Mouse (Mus musculus) MEL (cell line): ENCODE measurements around the gene Shoc2. TPM values are rescaled to one million over a fixed set of nuclear protein-coding genes. Genes with fewer than 3 reads are reported as not detected.
A peak's percentile ranks its signal among the peaks of the same experiment; 100 is the strongest.

Experiments
- DNase-seq: peaks from one replicate; pipeline ENCODE4 v3.0.0; 2011; ENCODE audit warnings: low read depth, low spot score
- H3K27ac ChIP-seq: 2 replicates; pipeline ENCODE4 v1.5.1; 2012; ENCODE audit warnings: low read depth, mild to moderate bottlenecking, control low read depth, low read length, moderate library complexity; ENCODE audit not compliant: control insufficient read depth
- H3K27me3 ChIP-seq, 2 experiments: fragments of 150-350 bp in 1 of 2; sonication (generic) in 1 of 2; 2 replicates each; pipeline ENCODE4 v1.6.1; 2012; ENCODE audit warnings: low read length in 2 of 2, mild to moderate bottlenecking in 2 of 2, improper control_type of control experiment in 1 of 2, moderate library complexity in 1 of 2; ENCODE audit not compliant: insufficient read depth in 2 of 2, control insufficient read depth in 1 of 2
- H3K36me3 ChIP-seq, 2 experiments: 2 replicates each; pipeline ENCODE4 v1.6.1; 2012 to 2014; ENCODE audit warnings: low read length in 2 of 2, improper control_type of control experiment in 1 of 2, inconsistent platforms in 1 of 2, mild to moderate bottlenecking in 1 of 2; ENCODE audit not compliant: insufficient read depth in 2 of 2, control insufficient read depth in 1 of 2
- H3K4me1 ChIP-seq, 2 experiments: fragments of 150-350 bp in 1 of 2; sonication (generic) in 1 of 2; 2 replicates each; pipeline ENCODE4 v1.6.1; 2012; ENCODE audit warnings: low read length in 2 of 2, improper control_type of control experiment in 1 of 2, mild to moderate bottlenecking in 1 of 2; ENCODE audit not compliant: insufficient read depth in 2 of 2, control insufficient read depth in 1 of 2
- H3K4me3 ChIP-seq, 2 experiments: fragments of 150-350 bp in 1 of 2; sonication (generic) in 1 of 2; 2 replicates each; pipeline ENCODE4 v1.5.1; 2012; ENCODE audit warnings: low read depth in 2 of 2, low read length in 2 of 2, mild to moderate bottlenecking in 2 of 2, moderate library complexity in 2 of 2, control low read depth in 1 of 2, improper control_type of control experiment in 1 of 2; ENCODE audit not compliant: control insufficient read depth in 1 of 2, insufficient read depth in 1 of 2
- H3K79me2 ChIP-seq: 2 replicates; pipeline ENCODE4 v1.6.1; 2012; ENCODE audit warnings: mild to moderate bottlenecking, low read length, moderate library complexity; ENCODE audit not compliant: control insufficient read depth, poor library complexity, insufficient read depth
- H3K9ac ChIP-seq: 2 replicates; pipeline ENCODE4 v1.6.1; 2012; ENCODE audit warnings: low read depth, mild to moderate bottlenecking, control low read depth, low read length, moderate library complexity; ENCODE audit not compliant: control insufficient read depth, poor library complexity, severe bottlenecking
- H3K9me3 ChIP-seq: fragments of 150-350 bp; sonication (generic); replicated peaks from 2 replicates; pipeline ENCODE4 v1.6.1; 2012; ENCODE audit warnings: mild to moderate bottlenecking, low read length, improper control_type of control experiment, moderate library complexity; ENCODE audit not compliant: insufficient read depth
- BHLHE40 ChIP-seq: IDR thresholded peaks from 2 replicates; pipeline ENCODE4 v1.6.1; 2012; ENCODE audit warnings: low read depth, mild to moderate bottlenecking, inconsistent platforms, low read length, improper control_type of control experiment, borderline replicate concordance
- E2F4 ChIP-seq: IDR thresholded peaks from 2 replicates; pipeline ENCODE4 v1.6.1; 2011; ENCODE audit warnings: low read depth, low read length, improper control_type of control experiment, borderline replicate concordance
- ELF1 ChIP-seq: IDR thresholded peaks from 2 replicates; pipeline ENCODE4 v1.6.1; 2014; ENCODE audit warnings: low read depth, mild to moderate bottlenecking, inconsistent platforms, low read length, improper control_type of control experiment, moderate library complexity
- EP300 ChIP-seq, 2 experiments: IDR thresholded peaks; 2 replicates each; pipeline ENCODE4 v1.6.1; 2011; ENCODE audit warnings: improper control_type of control experiment in 2 of 2, low read length in 2 of 2, low read depth in 1 of 2, mild to moderate bottlenecking in 1 of 2
- ETS1 ChIP-seq: IDR thresholded peaks from 2 replicates; pipeline ENCODE4 v1.6.1; 2012; ENCODE audit warnings: low read depth, mild to moderate bottlenecking, inconsistent platforms, low read length, improper control_type of control experiment, moderate library complexity
- GATA1 ChIP-seq: IDR thresholded peaks from 2 replicates; pipeline ENCODE4 v1.6.1; 2011; ENCODE audit warnings: low read depth, low read length, improper control_type of control experiment
- HCFC1 ChIP-seq: IDR thresholded peaks from 2 replicates; pipeline ENCODE4 v1.6.1; 2012; ENCODE audit warnings: low read depth, mild to moderate bottlenecking, inconsistent platforms, low read length, improper control_type of control experiment, moderate library complexity
- KAT2A ChIP-seq: conservative IDR thresholded peaks from 2 replicates; pipeline ENCODE4 v1.6.1; 2012; ENCODE audit warnings: low read depth, low read length, improper control_type of control experiment, inconsistent platforms
- MAX ChIP-seq: IDR thresholded peaks from 2 replicates; pipeline ENCODE4 v1.6.1; 2011; ENCODE audit warnings: low read length, improper control_type of control experiment
- MAZ ChIP-seq: IDR thresholded peaks from 2 replicates; pipeline ENCODE4 v1.6.1; 2012; ENCODE audit warnings: low read depth, mild to moderate bottlenecking, inconsistent platforms, low read length, improper control_type of control experiment
- MXI1 ChIP-seq: IDR thresholded peaks from 2 replicates; pipeline ENCODE4 v1.6.1; 2011; ENCODE audit warnings: mild to moderate bottlenecking, low read depth, low read length, improper control_type of control experiment
- MYC ChIP-seq: IDR thresholded peaks from 2 replicates; pipeline ENCODE4 v1.6.1; 2011; ENCODE audit warnings: low read depth, mild to moderate bottlenecking, low read length, improper control_type of control experiment, moderate library complexity
- NELFE ChIP-seq: IDR thresholded peaks from 2 replicates; pipeline ENCODE4 v1.6.1; 2011; ENCODE audit warnings: low read depth, low read length, improper control_type of control experiment
- NRF1 ChIP-seq: IDR thresholded peaks from 2 replicates; pipeline ENCODE4 v1.6.1; 2014; ENCODE audit warnings: low read depth, mild to moderate bottlenecking, inconsistent platforms, low read length, improper control_type of control experiment, moderate library complexity; ENCODE audit not compliant: poor library complexity, insufficient read depth, severe bottlenecking
- POLR2A ChIP-seq, 2 experiments: IDR thresholded peaks; 2 replicates each; pipeline ENCODE4 v1.6.1; 2011 to 2012; ENCODE audit warnings: low read length in 2 of 2, mild to moderate bottlenecking in 2 of 2, control low read depth in 1 of 2, improper control_type of control experiment in 1 of 2, low read depth in 1 of 2, moderate library complexity in 1 of 2; ENCODE audit not compliant: control insufficient read depth in 1 of 2, insufficient read depth in 1 of 2, poor library complexity in 1 of 2
- POLR2AphosphoS2 ChIP-seq: IDR thresholded peaks from 2 replicates; pipeline ENCODE4 v1.6.1; 2011; ENCODE audit warnings: low read length, improper control_type of control experiment
- POLR2AphosphoS5 ChIP-seq: IDR thresholded peaks from 2 replicates; pipeline ENCODE4 v1.6.1; 2012; ENCODE audit warnings: low read depth, borderline replicate concordance, mild to moderate bottlenecking, inconsistent platforms, low read length, moderate library complexity, mixed read lengths
- RAD21 ChIP-seq: IDR thresholded peaks from 2 replicates; pipeline ENCODE4 v1.6.1; 2011; ENCODE audit warnings: mild to moderate bottlenecking, low read depth, low read length, improper control_type of control experiment
- RCOR1 ChIP-seq: IDR thresholded peaks from 2 replicates; pipeline ENCODE4 v1.6.1; 2012; ENCODE audit warnings: low read depth, mild to moderate bottlenecking, inconsistent platforms, low read length, improper control_type of control experiment
- TCF12 ChIP-seq: IDR thresholded peaks from 2 replicates; pipeline ENCODE4 v1.6.1; 2014; ENCODE audit warnings: low read depth, mild to moderate bottlenecking, inconsistent platforms, low read length, improper control_type of control experiment, moderate library complexity
- USF1 ChIP-seq: IDR thresholded peaks from 2 replicates; pipeline ENCODE4 v1.6.1; 2014; ENCODE audit warnings: low read depth, mild to moderate bottlenecking, inconsistent platforms, low read length, improper control_type of control experiment, moderate library complexity
- ZC3H11A ChIP-seq: IDR thresholded peaks from 2 replicates; pipeline ENCODE4 v1.6.1; 2012; ENCODE audit warnings: low read depth, mild to moderate bottlenecking, inconsistent platforms, low read length, improper control_type of control experiment
- ZKSCAN1 ChIP-seq: IDR thresholded peaks from 2 replicates; pipeline ENCODE4 v1.6.1; 2012; ENCODE audit warnings: low read depth, mild to moderate bottlenecking, inconsistent platforms, low read length, improper control_type of control experiment, moderate library complexity
- ZNF384 ChIP-seq: IDR thresholded peaks from 2 replicates; pipeline ENCODE4 v1.6.1; 2012; ENCODE audit warnings: low read depth, mild to moderate bottlenecking, inconsistent platforms, low read length, improper control_type of control experiment
- polyA plus RNA-seq, 2 experiments: library from polyadenylated mRNA; stranded (reverse) in 1 of 2; unstranded in 1 of 2; fragments of >175 nt in 1 of 2; fragments of >200 nt in 1 of 2; gene quantifications; 2 replicates each; pipeline versions ENCODE4 v1.2.1 to v1.2.4; 2012; ENCODE audit warnings: low replicate concordance in 2 of 2, low read depth in 1 of 2; ENCODE audit not compliant: insufficient read length in 2 of 2, insufficient read depth in 1 of 2, missing spikeins in 1 of 2
- total RNA-seq: library from RNA; depleted of rRNA; stranded (reverse); fragments of 300-350 nt; gene quantifications from 2 replicates; pipeline ENCODE4 v1.2.3, GENCODE M21; 2012

Shoc2 gene
- total and polyA plus RNA-seq, 3 experiments, result 33.4 to 55.6 TPM; not detected in 1

DNA sequence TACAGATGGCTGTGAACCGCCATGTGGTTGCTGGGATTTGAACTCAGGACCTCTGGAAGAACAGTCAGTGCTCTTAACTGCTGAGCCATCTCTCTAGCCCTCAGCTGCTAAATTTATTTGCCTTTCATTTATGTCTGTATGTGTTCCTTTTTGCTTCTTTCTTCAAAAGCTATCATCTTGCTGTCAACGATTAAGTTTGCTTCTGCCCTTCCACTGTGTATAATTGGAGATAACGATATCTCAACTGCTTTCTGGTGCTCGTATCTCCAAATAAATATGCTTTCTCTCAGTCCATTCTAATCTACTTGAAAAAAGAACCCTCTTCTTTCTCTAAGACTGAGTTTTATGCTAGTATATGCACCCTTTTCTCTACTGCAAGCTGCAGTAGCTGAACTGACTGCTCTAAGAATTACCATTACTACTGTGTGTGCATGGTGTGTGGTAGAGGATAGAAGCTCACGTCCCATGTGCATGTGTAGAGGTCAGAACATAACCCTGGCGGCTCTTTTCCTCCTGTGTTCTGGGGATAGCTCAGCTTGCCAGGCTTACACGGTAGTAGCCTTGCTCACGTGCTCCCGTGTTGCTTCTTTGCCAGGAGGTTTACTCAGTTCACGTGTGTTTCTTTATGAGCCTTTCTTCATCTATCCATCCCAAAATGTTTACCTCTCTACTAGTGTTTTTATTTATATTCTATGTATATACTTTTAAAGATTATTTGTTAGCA is 21.0 kb downstream of the Shoc2 start (continued):
- TF ChIP-seq NRF1 (no peak), MAX (peak; percentile 65), RAD21 (no peak), POLR2A (IDR thresholded peaks at IDR 0.05; ENCODE audit: control insufficient read depth in 1 of 2, insufficient read depth in 1 of 2, low read depth in 1 of 2, low read length in 2 of 2, poor library complexity in 1 of 2) (peak in 1 of 2 experiments; percentile 39; a peak in 1 of 4 replicates), ZNF384 (peak; percentile 73; the same call in 1 of the 2 replicates), MYC (peak; percentile 57; the same call in 1 of the 2 replicates), ZC3H11A (peak; percentile 9), MXI1 (peak; percentile 90; the same call in 1 of the 2 replicates), POLR2AphosphoS5 (no peak), EP300 (IDR thresholded peaks at IDR 0.05; ENCODE audit: low read depth in 1 of 2, low read length in 2 of 2) (peak; percentile 98 to 99), ELF1 (peak; percentile 34; the same call in 1 of the 2 replicates)

GRCm38 (mm10) chr19:53969226-53969625 is 25.1 kb downstream of the Shoc2 start:
- H3K9ac ChIP-seq, result no peak overlapping the region
- H3K36me3 ChIP-seq, result peaks cover 9 to 37% of the 10 kb centered on the region in 2 experiments
- H3K79me2 ChIP-seq, result peaks cover 12% of the 10 kb centered on the region
- no peak overlapping the region for H3K4me3 ChIP-seq
- peaks cover 3 to 39% of the 10 kb centered on the region in 2 experiments; a peak in 3 of 4 replicates for H3K4me1 ChIP-seq
- no peaks in the 10 kb centered on the region for H3K27me3 ChIP-seq
- H3K9me3 ChIP-seq, result no peaks in the 10 kb centered on the region
- TF ChIP-seq BHLHE40 (no peak), TCF12 (peak; percentile 54; the same call in 1 of the 2 replicates), USF1 (no peak), NELFE (no peak), ELF1 (no peak), MAZ (no peak), EP300 (IDR thresholded peaks at IDR 0.05; ENCODE audit: low read depth in 1 of 2, low read length in 2 of 2) (peak in 1 of 2 experiments; percentile 22; a peak in 1 of 4 replicates), HCFC1 (no peak), ZKSCAN1 (no peak), POLR2AphosphoS2 (no peak), KAT2A (no peak), NRF1 (no peak), RCOR1 (0 out of 2 replicates have a peak, but pooled peaks have one; percentile 24), E2F4 (no peak), RAD21 (no peak), ETS1 (no peak), MAX (no peak), MYC (no peak), GATA1 (peak; percentile 51; the same call in 1 of the 2 replicates)
- no peak overlapping the region for H3K27ac ChIP-seq
- DNase-seq, result no peak
